ENCODE assay signal across 12 mouse cellular contexts in the genomic region with DNA sequence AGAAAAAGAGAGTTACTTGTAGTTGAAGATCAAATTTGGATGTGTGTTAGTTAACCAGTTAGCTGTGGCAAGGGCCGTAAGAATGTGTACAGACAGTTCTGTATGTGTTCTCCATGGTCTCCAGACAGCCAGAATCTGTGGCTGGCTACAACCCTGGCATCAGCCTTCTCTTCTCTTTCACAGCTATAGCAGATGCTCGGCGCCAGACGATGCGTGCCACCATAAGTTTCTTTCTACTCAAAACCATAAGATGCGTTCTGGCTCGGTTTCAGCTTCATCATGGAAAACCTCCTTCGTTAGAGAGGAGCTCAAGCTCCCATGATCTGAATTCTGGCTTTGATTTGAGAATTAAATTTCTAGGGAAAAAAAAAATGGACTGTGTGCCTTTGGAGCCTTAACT.
A peak's percentile ranks its signal among the peaks of the same experiment; 100 is the strongest.
DNase-seq lines count a peak whose midpoint lies in the region; ATAC-seq lines count a peak whose summit lies in the region.
"Had no signal": no experiment of that assay in that cellular context is flagged by ENCODE, and none has a peak within 500 bp of the region (broad histone marks: within the 10 kb centered on the region; RNA-seq: fewer than 3 reads in every experiment).

No protein-coding gene starts in this region.

- 76% methylated on average over 8 of the region's 8 CpGs for WGBS in forebrain, embryonic 16.5 days
- WGBS in hindbrain, embryonic 11.5 days = 97% methylated on average over 8 of the region's 8 CpGs

- ATAC-seq in forebrain, embryonic 16.5 days = peak; percentile 75
- no peak for ATAC-seq in hindbrain, embryonic 11.5 days (ENCODE audit: low FRiP score)
- ATAC-seq: CD4-positive, CD25-positive, alpha-beta regulatory T cell, adult 4 months had no signal

- H3K4me3 ChIP-seq in forebrain, embryonic 16.5 days (replicated peaks; ENCODE audit: low read length) = no peak overlapping the region
- H3K4me3 ChIP-seq in hindbrain, embryonic 11.5 days (ENCODE audit: low read depth, low read length) = no peak overlapping the region
- H3K4me3 ChIP-seq: megakaryocyte, embryonic 14.5 days; neural tube, embryonic 15.5 days had no signal

- no peak overlapping the region for H3K9ac ChIP-seq in forebrain, embryonic 16.5 days (replicated peaks; ENCODE audit: low read depth, low read length)
- no peak overlapping the region for H3K9ac ChIP-seq in hindbrain, embryonic 11.5 days (ENCODE audit: low read depth, low read length)
- H3K9ac ChIP-seq: hindbrain, embryonic 14.5 days; lung, embryonic 14.5 days; neural tube, embryonic 15.5 days had no signal

- no peaks in the 10 kb centered on the region for H3K9me3 ChIP-seq in forebrain, embryonic 16.5 days (ENCODE audit: control insufficient read depth, low read length)
- no peaks in the 10 kb centered on the region for H3K9me3 ChIP-seq in hindbrain, embryonic 11.5 days (ENCODE audit: control insufficient read depth, low read length)
- H3K9me3 ChIP-seq: neural tube, embryonic 15.5 days had no signal

- H3K27me3 ChIP-seq in forebrain, embryonic 16.5 days (replicated peaks; ENCODE audit: control insufficient read depth, insufficient read depth, low read length) = no peaks in the 10 kb centered on the region
- no peaks in the 10 kb centered on the region for H3K27me3 ChIP-seq in hindbrain, embryonic 11.5 days (ENCODE audit: control insufficient read depth, insufficient read depth, low read length)
- H3K27me3 ChIP-seq: megakaryocyte, embryonic 14.5 days; neural tube, embryonic 15.5 days had no signal

- peak; percentile 6 to 7 for DNase-seq in frontal cortex, postnatal 25 days (ENCODE audit: low spot score in 2 of 2)
- peak; percentile 9 to 41 for DNase-seq in left cerebral cortex, adult 18-20 months (ENCODE audit: low spot score in 2 of 2)
- peak; percentile 61 to 76 for DNase-seq in right cerebral cortex, postnatal 10 days (ENCODE audit: low spot score in 2 of 2)
- no peak for DNase-seq in cerebellum, postnatal 25 days
- DNase-seq in cerebellum, postnatal 36 days = no peak
- DNase-seq in hindbrain, embryonic 11.5 days (ENCODE audit: low spot score) = no peak
- DNase-seq: lung, embryonic 14.5 days had no signal

- no peaks in the 10 kb centered on the region for H3K4me1 ChIP-seq in forebrain, embryonic 16.5 days (replicated peaks; ENCODE audit: control insufficient read depth, insufficient read depth, low read length)
- no peaks in the 10 kb centered on the region for H3K4me1 ChIP-seq in hindbrain, embryonic 11.5 days (replicated peaks; ENCODE audit: control insufficient read depth, insufficient read depth, low read length)
- H3K4me1 ChIP-seq: megakaryocyte, embryonic 14.5 days; neural tube, embryonic 15.5 days had no signal

- H3K27ac ChIP-seq in forebrain, embryonic 16.5 days (ENCODE audit: low read length) = no peak overlapping the region
- no peak overlapping the region for H3K27ac ChIP-seq in hindbrain, embryonic 11.5 days (ENCODE audit: low read depth, low read length)
- H3K27ac ChIP-seq: hindbrain, embryonic 14.5 days; neural tube, embryonic 15.5 days had no signal

- no peaks in the 10 kb centered on the region for H3K36me3 ChIP-seq in forebrain, embryonic 16.5 days (ENCODE audit: control insufficient read depth, insufficient read depth)
- H3K36me3 ChIP-seq in hindbrain, embryonic 11.5 days (ENCODE audit: control insufficient read depth, insufficient read depth, low read length) = no peaks in the 10 kb centered on the region
- H3K36me3 ChIP-seq: neural tube, embryonic 15.5 days had no signal

- no peak overlapping the region for H3K4me2 ChIP-seq in forebrain, embryonic 16.5 days (ENCODE audit: low read length)
- H3K4me2 ChIP-seq in hindbrain, embryonic 11.5 days (replicated peaks; ENCODE audit: low read depth, low read length) = no peak overlapping the region
- H3K4me2 ChIP-seq: hindbrain, embryonic 14.5 days; lung, embryonic 14.5 days; neural tube, embryonic 15.5 days had no signal

Comparison
In these comparisons a context has a peak if more than half of its experiments do, and no peak if none do; other contexts are left out.
1. DNase-seq: peak in frontal cortex, postnatal 25 days (2 of 2), left cerebral cortex, adult 18-20 months (2 of 2) and right cerebral cortex, postnatal 10 days (2 of 2); none in cerebellum, postnatal 25 days (0 of 2), cerebellum, postnatal 36 days (0 of 2) and hindbrain, embryonic 11.5 days (single experiment).